Mouse (Mus musculus): ENCODE measurements around the gene Olfr224.
"Not testable (repeated sequence)": the region's sequence is repeated elsewhere in the genome, so short reads cannot be mapped to it uniquely, and the experiment has no call there.

The Olfr224 gene

GRCm38 (mm10) chr11:58518916-58519315 is 51.4 kb downstream of the Olfr224 start:
- DNase-seq (ENCODE audit: low read depth) = not testable (repeated sequence)
